Mouse (Mus musculus) MEL (cell line): Measurements from ENCODE around the gene Rbp7.

ENCODE experiments used
- CTCF ChIP-seq, 3 experiments: IDR thresholded peaks in 2 of 3; conservative IDR thresholded peaks in 1 of 3; 2 replicates each; pipeline ENCODE4 v1.5.1; 2011 to 2012; ENCODE audit warnings: low read length in 3 of 3, low read depth in 2 of 3, mild to moderate bottlenecking in 2 of 3, improper control_type of control experiment in 1 of 3, inconsistent platforms in 1 of 3, mixed read lengths in 1 of 3, moderate library complexity in 1 of 3; ENCODE audit not compliant: control insufficient read depth in 1 of 3, insufficient read depth in 1 of 3, poor library complexity in 1 of 3, severe bottlenecking in 1 of 3
- E2F4 ChIP-seq: IDR thresholded peaks from 2 replicates; pipeline ENCODE4 v1.6.1; 2011; ENCODE audit warnings: low read depth, low read length, improper control_type of control experiment, borderline replicate concordance
- EP300 ChIP-seq, 2 experiments: IDR thresholded peaks; 2 replicates each; pipeline ENCODE4 v1.6.1; 2011; ENCODE audit warnings: improper control_type of control experiment in 2 of 2, low read length in 2 of 2, low read depth in 1 of 2, mild to moderate bottlenecking in 1 of 2
- KAT2A ChIP-seq: conservative IDR thresholded peaks from 2 replicates; pipeline ENCODE4 v1.6.1; 2012; ENCODE audit warnings: low read depth, low read length, improper control_type of control experiment, inconsistent platforms
- MAFK ChIP-seq: IDR thresholded peaks from 2 replicates; pipeline ENCODE4 v1.6.1; 2011; ENCODE audit warnings: low read depth, mild to moderate bottlenecking, low read length, improper control_type of control experiment, borderline replicate concordance
- MAZ ChIP-seq: IDR thresholded peaks from 2 replicates; pipeline ENCODE4 v1.6.1; 2012; ENCODE audit warnings: low read depth, mild to moderate bottlenecking, inconsistent platforms, low read length, improper control_type of control experiment
- MXI1 ChIP-seq: IDR thresholded peaks from 2 replicates; pipeline ENCODE4 v1.6.1; 2011; ENCODE audit warnings: mild to moderate bottlenecking, low read depth, low read length, improper control_type of control experiment
- MYC ChIP-seq: IDR thresholded peaks from 2 replicates; pipeline ENCODE4 v1.6.1; 2011; ENCODE audit warnings: low read depth, mild to moderate bottlenecking, low read length, improper control_type of control experiment, moderate library complexity
- POLR2A ChIP-seq, 2 experiments: IDR thresholded peaks; 2 replicates each; pipeline ENCODE4 v1.6.1; 2011 to 2012; ENCODE audit warnings: low read length in 2 of 2, mild to moderate bottlenecking in 2 of 2, control low read depth in 1 of 2, improper control_type of control experiment in 1 of 2, low read depth in 1 of 2, moderate library complexity in 1 of 2; ENCODE audit not compliant: control insufficient read depth in 1 of 2, insufficient read depth in 1 of 2, poor library complexity in 1 of 2
- SIN3A ChIP-seq: IDR thresholded peaks from 2 replicates; pipeline ENCODE4 v1.6.1; 2012; ENCODE audit warnings: low read length, improper control_type of control experiment, inconsistent platforms
- TBP ChIP-seq: IDR thresholded peaks from 2 replicates; pipeline ENCODE4 v1.8.0; 2011; ENCODE audit warnings: low read depth, low read length, improper control_type of control experiment
- USF1 ChIP-seq: IDR thresholded peaks from 2 replicates; pipeline ENCODE4 v1.6.1; 2014; ENCODE audit warnings: low read depth, mild to moderate bottlenecking, inconsistent platforms, low read length, improper control_type of control experiment, moderate library complexity
- ZC3H11A ChIP-seq: IDR thresholded peaks from 2 replicates; pipeline ENCODE4 v1.6.1; 2012; ENCODE audit warnings: low read depth, mild to moderate bottlenecking, inconsistent platforms, low read length, improper control_type of control experiment
- ZNF384 ChIP-seq: IDR thresholded peaks from 2 replicates; pipeline ENCODE4 v1.6.1; 2012; ENCODE audit warnings: low read depth, mild to moderate bottlenecking, inconsistent platforms, low read length, improper control_type of control experiment

DNA sequence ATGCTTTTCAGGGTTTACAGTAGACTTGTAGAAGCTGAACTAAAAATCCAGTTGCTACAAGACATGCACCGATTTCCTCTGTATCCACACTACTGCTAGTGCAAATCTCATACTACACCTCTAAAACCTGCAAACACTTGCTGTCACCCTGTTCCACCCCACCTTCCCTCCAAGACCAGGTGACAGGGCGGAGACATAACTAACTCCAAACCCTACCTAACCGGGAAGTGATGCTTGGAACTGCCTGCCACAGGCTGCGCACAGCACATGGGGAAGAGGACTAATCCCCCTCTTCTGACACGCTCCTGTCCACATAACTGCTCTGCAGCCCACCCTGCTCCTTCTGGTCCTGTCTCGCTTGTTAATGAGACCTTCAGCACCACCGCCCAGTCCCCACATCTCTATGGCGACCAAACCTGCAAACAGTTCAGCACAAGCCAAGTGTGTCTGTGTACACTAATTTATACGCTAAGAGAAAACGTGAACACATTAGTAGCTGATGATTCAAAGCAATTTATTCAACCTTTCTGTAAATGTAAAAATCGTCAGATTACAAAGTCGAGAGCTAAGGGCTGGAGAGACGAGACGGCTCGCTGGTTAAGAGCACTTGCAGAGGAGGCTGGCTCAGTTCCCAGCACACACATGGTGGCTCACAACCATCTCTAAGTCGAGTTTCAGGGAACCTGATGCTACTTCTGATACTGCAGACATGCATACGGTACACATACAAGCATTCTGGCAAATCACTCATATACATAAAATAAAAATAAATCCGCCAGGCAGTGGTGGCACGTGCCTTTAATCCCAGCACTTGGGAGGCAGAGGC, 49.9 kb downstream of the Rbp7 start:
- TF ChIP-seq ZNF384 (no peak), POLR2A (IDR thresholded peaks at IDR 0.05; ENCODE audit: control insufficient read depth in 1 of 2, insufficient read depth in 1 of 2, low read depth in 1 of 2, low read length in 2 of 2, poor library complexity in 1 of 2) (no peak), SIN3A (no peak), TBP (no peak), USF1 (no peak), MAZ (no peak), ZC3H11A (no peak), MYC (no peak), MAFK (no peak), E2F4 (no peak), CTCF (IDR thresholded peaks at IDR 0.05 in 2 of 3, conservative IDR thresholded peaks at IDR 0.05 in 1 of 3; ENCODE audit: control insufficient read depth in 1 of 3, insufficient read depth in 1 of 3, low read depth in 2 of 3, low read length in 3 of 3, poor library complexity in 1 of 3, severe bottlenecking in 1 of 3) (no peak), KAT2A (no peak), EP300 (IDR thresholded peaks at IDR 0.05; ENCODE audit: low read depth in 1 of 2, low read length in 2 of 2) (no peak), MXI1 (no peak)
